Mouse (Mus musculus) stomach, embryonic 16.5 days (tissue): ENCODE results near the gene Abcc6. TPM values are rescaled to one million over a fixed set of nuclear protein-coding genes. Genes with fewer than 3 reads are reported as not detected.

Source experiments
- ATAC-seq: fragments of 200-750 bp; cut with Nextera tagmentation; 2 replicates; pipeline ENCODE4 v1.8.0; 2017; ENCODE audit warnings: moderate number of reproducible peaks, moderate TSS enrichment; ENCODE audit not compliant: insufficient read depth, low FRiP score
- H3K27ac ChIP-seq: fragments of 300-500 bp; sonication (generic); 2 replicates; pipeline ENCODE4 v1.5.1; 2014; ENCODE audit warnings: low read length
- H3K27me3 ChIP-seq: fragments of 300-500 bp; sonication (generic); 2 replicates; pipeline ENCODE4 v1.6.1; 2014; ENCODE audit warnings: low read length, control low read depth, mixed read lengths; ENCODE audit not compliant: control insufficient read depth, insufficient read depth
- H3K36me3 ChIP-seq: fragments of 300-500 bp; sonication (generic); 2 replicates; pipeline ENCODE4 v1.6.1; 2014; ENCODE audit warnings: low read length; ENCODE audit not compliant: control insufficient read depth, insufficient read depth
- H3K4me1 ChIP-seq: fragments of 300-500 bp; sonication (generic); 2 replicates; pipeline ENCODE4 v1.6.1; 2014; ENCODE audit warnings: low read length, control low read depth, mixed read lengths; ENCODE audit not compliant: control insufficient read depth, insufficient read depth
- H3K4me2 ChIP-seq: fragments of 300-500 bp; sonication (generic); 2 replicates; pipeline ENCODE4 v1.6.1; 2014; ENCODE audit warnings: low read depth, low read length, mixed read lengths
- H3K4me3 ChIP-seq: fragments of 300-500 bp; sonication (generic); replicated peaks from 2 replicates; pipeline ENCODE4 v1.5.1; 2014; ENCODE audit warnings: mild to moderate bottlenecking, low read length
- H3K9ac ChIP-seq: fragments of 300-500 bp; sonication (generic); 2 replicates; pipeline ENCODE4 v1.6.1; 2014; ENCODE audit warnings: low read length
- H3K9me3 ChIP-seq: fragments of 300-500 bp; sonication (generic); replicated peaks from 2 replicates; pipeline ENCODE4 v1.6.1; 2016; ENCODE audit warnings: low read length, control low read depth; ENCODE audit not compliant: control insufficient read depth
- WGBS: fragments of 180-500 bp; shearing (Covaris S2); extraction: QIAGEN DNeasy Blood & Tissue Kit; methylation state at CpG from one replicate; pipeline ENCODE4 v1.1.7; 2014; 5-methylcytosine and 5-hydroxymethylcytosine counted together
- polyA plus RNA-seq: library from polyadenylated mRNA; unstranded; fragments of >200 nt; fragmentation: Nextera tagmentation; extraction: Ambion mirVana; gene quantifications from 2 replicates; pipeline ENCODE4 v1.2.1, GENCODE M21; 2015

The Abcc6 gene
- polyA plus RNA-seq, 1 experiment from 2014 or later, result 1.6 TPM

GRCm38 (mm10) chr7:46033870-46034337, 3.8 kb upstream of the Abcc6 start:
- under 1% methylated on average over 35 of the region's 35 CpGs for WGBS
- Histone ChIP-seq H3K27me3 (no peaks in the 10 kb centered on the region), H3K4me1 (peaks cover 10% of the 10 kb centered on the region), H3K4me3 (peak overlapping the region; percentile 85), H3K27ac (no peak overlapping the region), H3K9me3 (no peaks in the 10 kb centered on the region), H3K36me3 (no peaks in the 10 kb centered on the region), H3K4me2 (peak overlapping the region; percentile 92), H3K9ac (peak overlapping the region; percentile 89)
- ATAC-seq, result no peak

DNA sequence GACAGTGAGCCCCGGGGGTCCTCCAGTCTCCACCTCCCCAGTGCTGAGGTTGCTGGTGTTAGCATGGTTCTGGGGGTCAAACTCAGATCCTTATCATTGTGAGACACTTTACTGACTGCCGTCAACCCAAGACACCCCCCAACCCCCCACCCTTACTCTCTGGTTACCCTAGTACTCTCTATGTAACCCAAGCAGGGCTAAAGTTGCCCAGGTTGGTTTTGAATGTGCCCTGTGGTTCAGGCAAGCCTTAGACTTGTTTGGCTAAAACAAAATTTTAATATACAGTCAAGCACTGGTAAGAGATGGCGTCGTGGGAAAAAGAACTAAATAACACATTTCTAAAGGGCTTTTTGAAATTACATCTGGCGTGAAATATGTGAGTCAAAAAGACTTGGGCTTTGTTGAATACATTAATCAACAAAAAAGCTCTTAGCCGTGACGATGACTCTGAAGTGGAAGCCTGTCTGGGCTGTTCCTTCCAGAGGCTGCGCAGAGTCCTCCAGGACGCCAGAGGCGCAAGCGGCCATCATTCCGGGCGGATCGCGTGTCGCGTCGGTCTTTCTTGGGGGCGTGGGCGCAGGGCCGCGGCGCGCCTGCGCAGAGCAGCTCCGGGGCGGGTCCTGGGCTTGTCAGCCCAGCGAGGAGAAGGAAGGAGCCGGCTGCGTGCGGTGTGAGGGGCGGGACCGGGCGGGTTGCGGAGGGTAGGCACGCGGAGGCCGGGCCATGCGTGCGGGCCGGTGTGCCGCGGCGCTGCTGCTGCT, 3.2 kb upstream of the Abcc6 start, which contains the start of gene Nomo1:
Gene Nomo1, plus strand, starts transcription at position 590 of the 761 bp plus-strand sequence.
- ATAC-seq, result peak; percentile 91
- Histone ChIP-seq H3K9ac (peak within 1 kb of the TSS; percentile 89), H3K27me3 (no peaks in the 10 kb centered on the region), H3K4me3 (peak within 1 kb of the TSS; percentile 85), H3K36me3 (no peaks in the 10 kb centered on the region), H3K9me3 (no peaks in the 10 kb centered on the region), H3K4me2 (peak within 1 kb of the TSS; percentile 92), H3K27ac (no peak within 1 kb of the TSS), H3K4me1 (peaks cover 10% of the 10 kb centered on the region)
- 5% methylated on average over 43 of the region's 44 CpGs for WGBS

DNA sequence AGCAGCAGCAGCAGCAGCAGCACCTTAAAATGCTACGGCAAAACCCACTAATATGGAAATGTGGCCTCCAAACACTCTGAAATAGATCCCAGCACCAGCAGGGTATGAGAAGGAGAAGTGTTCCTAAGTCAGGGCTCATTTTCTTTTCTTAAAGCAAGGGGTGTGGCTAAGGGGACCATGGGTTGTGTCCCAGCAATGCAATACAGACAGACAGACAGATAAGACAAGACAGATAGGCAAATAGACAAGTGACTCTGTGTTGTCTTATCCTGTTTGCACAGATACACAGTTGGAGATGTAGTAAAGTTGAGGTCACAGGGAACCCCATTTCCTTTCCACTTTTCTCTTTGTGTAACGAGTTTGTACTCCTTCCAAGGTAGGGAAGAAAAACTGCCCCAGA, 973 bp upstream of the Abcc6 start:
- Histone ChIP-seq H3K4me3 (no peak overlapping the region), H3K36me3 (no peaks in the 10 kb centered on the region), H3K4me1 (peaks cover 10% of the 10 kb centered on the region), H3K4me2 (no peak overlapping the region), H3K9ac (no peak overlapping the region), H3K9me3 (no peaks in the 10 kb centered on the region), H3K27ac (0 out of 2 replicates have a peak overlapping the region, but pooled peaks have one; percentile 8), H3K27me3 (no peaks in the 10 kb centered on the region)
- 56% methylated on average over 2 of the region's 2 CpGs for WGBS
- ATAC-seq, result no peak

- Histone ChIP-seq H3K4me2 (peak overlapping the region; percentile 46), H3K9me3 (no peaks in the 10 kb centered on the region), H3K36me3 (no peaks in the 10 kb centered on the region), H3K4me1 (peaks cover 4% of the 10 kb centered on the region), H3K27ac (peak overlapping the region; percentile 77), H3K9ac (peak overlapping the region; percentile 33), H3K4me3 (peak overlapping the region; percentile 9), H3K27me3 (no peaks in the 10 kb centered on the region)
- ATAC-seq, result 0 out of 2 replicates have a peak, but pooled peaks have one; percentile 1
- 63% methylated on average over 8 of the region's 9 CpGs for WGBS
These were observed 580 bp downstream of the Abcc6 start for GRCm38 (mm10) chr7:46029299-46030144.

DNA sequence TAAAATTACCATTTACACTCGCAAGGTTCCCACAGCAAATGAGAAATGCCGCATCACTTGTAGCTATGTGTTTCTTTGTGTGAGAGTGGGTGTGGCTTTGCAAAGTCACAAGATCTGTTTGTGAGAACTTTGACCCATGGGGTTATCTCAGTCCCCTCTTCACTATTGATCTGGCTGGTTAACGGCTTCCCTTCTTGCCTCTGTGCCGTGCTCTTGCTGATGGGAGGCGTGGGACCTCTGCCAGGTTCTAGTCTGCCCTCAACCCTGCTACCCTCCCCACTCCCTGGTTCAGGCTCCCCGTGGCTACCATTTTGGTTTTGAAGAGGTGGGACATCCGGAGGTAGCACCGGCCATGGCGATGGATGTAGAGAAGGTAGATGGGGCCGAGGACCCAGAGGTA, 1.4 kb downstream of the Abcc6 start:
- no peaks in the 10 kb centered on the region for H3K4me1 ChIP-seq
- no peak overlapping the region for H3K9ac ChIP-seq
- no peak for ATAC-seq
- no peaks in the 10 kb centered on the region for H3K9me3 ChIP-seq
- H3K4me2 ChIP-seq, result no peak overlapping the region
- no peaks in the 10 kb centered on the region for H3K36me3 ChIP-seq
- WGBS, result 76% methylated on average over 10 of the region's 10 CpGs
- H3K27ac ChIP-seq, result no peak overlapping the region
- no peaks in the 10 kb centered on the region for H3K27me3 ChIP-seq
- no peak overlapping the region for H3K4me3 ChIP-seq

GRCm38 (mm10) chr7:46025436-46025835, 4.7 kb downstream of the Abcc6 start:
- ATAC-seq, result no peak
- Histone ChIP-seq H3K9ac (no peak overlapping the region), H3K4me1 (no peaks in the 10 kb centered on the region), H3K36me3 (no peaks in the 10 kb centered on the region), H3K9me3 (no peaks in the 10 kb centered on the region), H3K4me2 (no peak overlapping the region), H3K27me3 (no peaks in the 10 kb centered on the region), H3K4me3 (no peak overlapping the region), H3K27ac (no peak overlapping the region)
- 73% methylated on average over 9 of the region's 9 CpGs for WGBS

GRCm38 (mm10) chr7:46021951-46022350, 8.2 kb downstream of the Abcc6 start:
- Histone ChIP-seq H3K4me2 (no peak overlapping the region), H3K27ac (no peak overlapping the region), H3K9ac (no peak overlapping the region), H3K4me1 (no peaks in the 10 kb centered on the region; the same call in 1 of the 2 replicates), H3K9me3 (no peaks in the 10 kb centered on the region), H3K27me3 (no peaks in the 10 kb centered on the region), H3K4me3 (no peak overlapping the region), H3K36me3 (no peaks in the 10 kb centered on the region)
- ATAC-seq, result no peak
- WGBS, result 52% methylated on average over 4 of the region's 4 CpGs

DNA sequence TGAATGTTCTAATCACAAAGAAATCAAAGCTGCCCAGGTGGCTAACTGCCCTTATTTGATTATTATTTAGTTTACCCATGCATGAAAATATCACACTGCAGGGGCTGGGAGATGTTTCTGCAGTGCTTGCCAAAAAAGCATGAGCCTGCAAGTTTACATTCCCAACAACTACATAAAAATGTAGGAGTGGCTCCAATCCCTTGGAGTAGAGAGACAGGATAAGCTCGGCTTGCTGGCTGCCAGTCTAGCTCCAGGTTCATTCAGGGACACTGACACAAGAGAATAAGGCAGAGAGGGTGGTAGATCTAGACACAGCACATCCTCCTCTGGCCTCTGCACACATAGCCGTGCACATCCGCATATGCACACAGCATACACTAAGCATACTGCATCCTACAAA, 10.5 kb downstream of the Abcc6 start:
- no peak for ATAC-seq
- H3K36me3 ChIP-seq, result no peaks in the 10 kb centered on the region
- no peak overlapping the region for H3K9ac ChIP-seq
- no peak overlapping the region for H3K27ac ChIP-seq
- no peak overlapping the region for H3K4me2 ChIP-seq
- H3K27me3 ChIP-seq, result no peaks in the 10 kb centered on the region
- H3K4me1 ChIP-seq, result no peaks in the 10 kb centered on the region; the same call in 1 of the 2 replicates
- H3K4me3 ChIP-seq, result no peak overlapping the region
- no peaks in the 10 kb centered on the region for H3K9me3 ChIP-seq
- WGBS, result 60% methylated on average over 3 of the region's 3 CpGs
